Mouse (Mus musculus): ENCODE data around the gene Rab35. TPM values are rescaled to one million over a fixed set of nuclear protein-coding genes. Genes with fewer than 3 reads are reported as not detected.

The Rab35 gene
- polyA plus RNA-seq, 1 experiment: 7.6 TPM

DNA sequence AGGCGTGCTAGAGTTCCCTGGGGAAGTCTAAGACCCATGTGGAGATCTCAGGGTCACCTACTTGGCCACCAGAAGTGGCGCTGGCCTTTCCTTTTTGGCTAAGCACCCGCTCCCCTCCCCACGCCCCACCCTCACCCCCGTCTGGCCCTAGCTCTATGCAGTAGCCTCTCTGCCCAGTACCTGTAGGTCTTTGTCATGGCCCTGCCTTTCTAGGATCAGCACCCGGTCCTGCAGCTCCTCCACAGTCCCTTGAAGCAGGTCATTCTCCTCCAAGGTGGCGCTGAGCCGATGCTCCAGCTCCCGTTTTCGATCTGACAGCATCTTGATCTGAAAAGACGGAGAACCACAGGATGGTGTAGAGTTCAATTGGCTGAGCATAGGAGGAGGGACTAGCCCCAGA is 38.3 kb downstream of the Rab35 start:
- H3K4me3 ChIP-seq (replicated peaks): no peak overlapping the region
- TF ChIP-seq TAL1 (IDR thresholded peaks at IDR 0.05; ENCODE audit: low read length) (no peak), GATA1 (IDR thresholded peaks at IDR 0.05; ENCODE audit: low read length) (no peak)

DNA sequence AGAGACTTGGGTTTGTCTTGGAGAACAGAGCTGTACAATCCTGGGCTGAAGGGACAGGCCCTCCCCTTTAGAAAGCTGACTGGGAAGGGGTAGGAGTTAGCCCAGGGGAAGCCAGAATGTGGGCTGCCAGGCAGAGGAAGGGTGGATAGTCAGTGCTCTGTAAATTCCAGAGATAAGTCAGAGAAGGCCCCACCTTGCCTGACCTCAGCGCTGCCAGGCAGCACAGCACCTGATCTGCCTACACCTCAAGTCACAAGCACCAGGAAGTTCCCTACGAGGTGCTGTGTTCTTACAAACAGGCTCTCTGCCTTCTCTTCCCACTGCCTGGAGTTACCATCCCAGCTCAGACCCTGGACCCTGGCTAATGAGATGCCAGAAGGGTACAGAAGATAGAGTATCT is 38.7 kb downstream of the Rab35 start:
- no peak for TF ChIP-seq GATA1 (IDR thresholded peaks at IDR 0.05; ENCODE audit: low read length)
- TF ChIP-seq TAL1 (IDR thresholded peaks at IDR 0.05; ENCODE audit: low read length): no peak
- Histone ChIP-seq H3K9me3 (ENCODE audit: control insufficient read depth, low read length) (peaks cover 3% of the 10 kb centered on the region), H3K36me3 (ENCODE audit: control insufficient read depth) (no peaks in the 10 kb centered on the region), H3K4me1 (ENCODE audit: control insufficient read depth) (no peaks in the 10 kb centered on the region), H3K27me3 (ENCODE audit: control insufficient read depth) (no peaks in the 10 kb centered on the region), H3K4me3 (replicated peaks) (no peak overlapping the region)

More for the DNA sequence above, 38.3 kb downstream of the Rab35 start:
- H3K36me3 ChIP-seq (ENCODE audit: control insufficient read depth): no peaks in the 10 kb centered on the region
- H3K27me3 ChIP-seq (ENCODE audit: control insufficient read depth): no peaks in the 10 kb centered on the region; the same call in 1 of the 2 replicates
- H3K4me1 ChIP-seq (ENCODE audit: control insufficient read depth): no peaks in the 10 kb centered on the region
- peaks cover 7% of the 10 kb centered on the region for H3K9me3 ChIP-seq (ENCODE audit: control insufficient read depth, low read length)

DNA sequence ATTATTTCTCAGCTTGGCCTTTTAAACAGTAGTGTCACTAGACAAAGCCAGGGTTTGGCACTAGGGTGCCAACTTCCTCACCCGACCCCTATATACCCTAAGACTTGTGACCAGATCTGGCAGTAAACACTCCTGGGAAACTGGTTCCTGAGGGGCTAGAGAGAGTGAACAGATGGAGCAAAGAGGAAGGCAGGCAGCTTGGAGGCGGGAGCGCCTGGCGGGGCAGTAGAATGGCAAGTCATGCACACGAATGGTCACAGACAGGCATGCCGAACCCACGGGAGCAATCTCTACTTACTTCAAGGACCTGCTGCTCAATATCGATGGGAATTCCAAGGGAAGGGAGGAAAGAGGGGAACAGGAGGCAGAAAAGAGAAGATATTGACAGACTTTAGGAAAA is 40.1 kb downstream of the Rab35 start:
- Histone ChIP-seq H3K9me3 (ENCODE audit: control insufficient read depth, low read length) (no peaks in the 10 kb centered on the region), H3K4me3 (replicated peaks) (no peak overlapping the region), H3K4me1 (ENCODE audit: control insufficient read depth) (no peaks in the 10 kb centered on the region), H3K27me3 (ENCODE audit: control insufficient read depth) (no peaks in the 10 kb centered on the region), H3K36me3 (ENCODE audit: control insufficient read depth) (no peaks in the 10 kb centered on the region)
- TF ChIP-seq TAL1 (IDR thresholded peaks at IDR 0.05; ENCODE audit: low read length) (no peak), GATA1 (IDR thresholded peaks at IDR 0.05; ENCODE audit: low read length) (no peak)

DNA sequence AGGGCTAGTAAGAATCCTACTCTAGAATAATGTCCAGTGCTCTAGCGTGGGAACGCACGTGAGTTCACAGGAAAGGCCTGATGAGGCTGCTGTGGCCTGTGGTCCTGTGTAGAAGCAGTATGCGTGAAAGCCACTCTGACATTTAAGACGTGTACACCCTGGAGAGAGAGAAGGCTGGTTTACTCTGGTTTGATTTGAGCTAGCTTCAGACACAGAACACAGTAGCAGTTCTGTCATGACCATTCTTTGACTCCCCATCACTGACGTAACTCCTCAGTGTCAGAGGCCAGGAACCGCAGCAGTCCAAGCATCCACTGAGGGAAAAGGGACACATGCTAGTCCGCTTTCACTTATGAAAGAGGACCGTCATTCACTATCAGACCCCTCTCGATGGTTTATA is 53.4 kb downstream of the Rab35 start:
- H3K36me3 ChIP-seq (ENCODE audit: control insufficient read depth): no peaks in the 10 kb centered on the region
- no peaks in the 10 kb centered on the region for H3K9me3 ChIP-seq (ENCODE audit: control insufficient read depth, low read length)
- H3K27me3 ChIP-seq (ENCODE audit: control insufficient read depth): no peaks in the 10 kb centered on the region
- no peak for TF ChIP-seq TAL1 (IDR thresholded peaks at IDR 0.05; ENCODE audit: low read length)
- TF ChIP-seq GATA1 (IDR thresholded peaks at IDR 0.05; ENCODE audit: low read length): no peak
- H3K4me3 ChIP-seq (replicated peaks): no peak overlapping the region
- no peaks in the 10 kb centered on the region for H3K4me1 ChIP-seq (ENCODE audit: control insufficient read depth)

DNA sequence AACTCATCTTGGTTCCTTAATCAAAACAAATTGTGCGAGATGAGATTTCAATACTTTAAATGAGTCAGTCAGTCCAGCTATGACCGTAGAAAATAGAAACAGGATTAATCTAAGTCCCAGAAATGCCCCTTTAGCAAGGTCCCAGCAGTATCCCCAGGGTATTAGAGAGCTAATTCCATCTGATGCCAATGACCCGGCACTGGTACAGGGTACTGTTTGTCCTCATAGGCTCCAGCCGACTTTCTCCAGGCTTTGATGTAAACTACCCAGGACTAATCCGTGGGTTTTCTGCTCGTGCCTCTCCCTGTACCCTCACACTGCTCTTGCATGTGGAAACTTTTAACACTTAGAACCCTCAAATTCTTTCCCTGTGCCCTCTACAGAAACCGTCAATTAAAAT is 55.0 kb downstream of the Rab35 start:
- no peaks in the 10 kb centered on the region for H3K27me3 ChIP-seq (ENCODE audit: control insufficient read depth)
- no peaks in the 10 kb centered on the region for H3K9me3 ChIP-seq (ENCODE audit: control insufficient read depth, low read length)
- H3K4me1 ChIP-seq (ENCODE audit: control insufficient read depth): no peaks in the 10 kb centered on the region
- H3K36me3 ChIP-seq (ENCODE audit: control insufficient read depth): no peaks in the 10 kb centered on the region
- TF ChIP-seq TAL1 (IDR thresholded peaks at IDR 0.05; ENCODE audit: low read length): no peak
- TF ChIP-seq GATA1 (IDR thresholded peaks at IDR 0.05; ENCODE audit: low read length): no peak
- H3K4me3 ChIP-seq (replicated peaks): no peak overlapping the region

DNA sequence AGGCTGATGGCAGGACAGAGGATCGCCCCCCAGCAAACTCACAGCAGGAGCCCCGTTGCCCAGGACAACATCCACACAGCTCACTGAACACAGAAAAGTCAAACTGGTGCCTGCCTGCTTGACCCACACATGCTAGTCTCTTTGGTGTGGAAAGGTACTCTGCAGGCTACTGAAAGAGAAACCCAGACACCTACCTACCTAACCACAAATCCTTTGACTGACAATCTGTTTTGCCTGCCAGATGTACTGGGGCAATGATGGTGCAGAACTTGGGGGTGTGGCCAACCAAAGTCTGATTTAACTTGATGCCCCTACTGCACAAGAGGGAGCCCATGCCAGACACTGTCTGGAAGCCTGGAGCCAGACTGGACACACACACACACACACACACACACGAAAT is 61.6 kb downstream of the Rab35 start:
- TF ChIP-seq GATA1 (IDR thresholded peaks at IDR 0.05; ENCODE audit: low read length) (no peak), TAL1 (IDR thresholded peaks at IDR 0.05; ENCODE audit: low read length) (no peak)
- no peaks in the 10 kb centered on the region for H3K27me3 ChIP-seq (ENCODE audit: control insufficient read depth)
- H3K9me3 ChIP-seq (ENCODE audit: control insufficient read depth, low read length): no peaks in the 10 kb centered on the region
- H3K4me1 ChIP-seq (ENCODE audit: control insufficient read depth): no peaks in the 10 kb centered on the region
- no peaks in the 10 kb centered on the region for H3K36me3 ChIP-seq (ENCODE audit: control insufficient read depth)
- no peak overlapping the region for H3K4me3 ChIP-seq (replicated peaks)

DNA sequence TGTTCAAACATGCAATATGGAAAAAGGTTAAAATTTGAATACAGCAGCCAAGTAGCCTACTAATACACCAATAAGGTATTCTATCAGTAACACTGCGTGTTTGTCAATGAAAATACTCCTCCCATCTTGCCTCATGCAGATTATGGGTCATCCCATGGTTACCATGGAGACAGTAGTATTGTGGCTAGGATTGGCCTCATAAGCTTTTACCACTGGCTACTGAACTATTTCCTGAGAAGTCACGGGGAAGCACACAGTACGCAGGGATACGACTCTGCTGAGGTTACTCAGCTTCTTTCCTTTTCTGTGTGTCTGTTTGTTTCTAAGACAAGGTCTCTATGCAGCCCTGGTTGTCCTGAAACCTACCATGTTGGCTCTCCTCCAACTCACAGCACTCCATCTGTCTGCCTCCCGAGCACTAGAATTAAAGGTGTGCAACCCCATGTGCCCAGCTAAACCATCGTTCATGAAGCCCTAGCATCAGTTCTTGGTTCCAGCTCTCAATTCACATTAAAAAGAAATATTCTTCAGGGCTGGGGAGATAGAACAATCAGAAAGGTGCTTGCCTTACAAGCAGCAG is 63.6 kb downstream of the Rab35 start:
- no peak for TF ChIP-seq TAL1 (IDR thresholded peaks at IDR 0.05; ENCODE audit: low read length)
- H3K36me3 ChIP-seq (ENCODE audit: control insufficient read depth): no peaks in the 10 kb centered on the region

DNA sequence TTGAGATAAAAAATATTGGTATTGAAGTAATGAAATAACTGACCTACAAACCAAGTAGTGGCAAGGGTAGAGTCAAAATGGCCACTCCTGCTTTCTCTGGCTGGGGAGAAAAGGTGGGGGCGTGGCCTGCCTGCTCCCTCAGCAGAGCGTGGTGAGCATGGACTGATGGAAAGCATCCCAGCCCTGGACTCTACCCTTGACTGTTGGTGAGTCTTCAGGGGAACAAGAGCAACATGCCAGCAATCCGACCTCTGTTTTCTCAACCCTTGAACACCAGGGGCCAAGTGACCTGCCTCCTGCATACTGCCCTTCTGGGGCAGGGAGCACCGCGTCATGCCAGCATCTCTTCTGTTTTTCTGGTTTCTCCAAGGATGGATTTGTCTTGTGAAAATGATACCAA is 65.1 kb downstream of the Rab35 start:
- H3K4me3 ChIP-seq (replicated peaks): no peak overlapping the region
- H3K36me3 ChIP-seq (ENCODE audit: control insufficient read depth): no peaks in the 10 kb centered on the region
- no peaks in the 10 kb centered on the region for H3K9me3 ChIP-seq (ENCODE audit: control insufficient read depth, low read length)
- TF ChIP-seq TAL1 (IDR thresholded peaks at IDR 0.05; ENCODE audit: low read length): no peak
- no peak for TF ChIP-seq GATA1 (IDR thresholded peaks at IDR 0.05; ENCODE audit: low read length)
- no peaks in the 10 kb centered on the region for H3K4me1 ChIP-seq (ENCODE audit: control insufficient read depth)
- no peaks in the 10 kb centered on the region for H3K27me3 ChIP-seq (ENCODE audit: control insufficient read depth)

More for the DNA sequence above, 63.6 kb downstream of the Rab35 start:
- H3K4me1 ChIP-seq (ENCODE audit: control insufficient read depth): no peaks in the 10 kb centered on the region
- H3K27me3 ChIP-seq (ENCODE audit: control insufficient read depth): no peaks in the 10 kb centered on the region
- H3K4me3 ChIP-seq (replicated peaks): no peak overlapping the region
- no peaks in the 10 kb centered on the region for H3K9me3 ChIP-seq (ENCODE audit: control insufficient read depth, low read length)

Other genes starting within 250 kb of the Rab35 start
- gene Msi1, start 202.3 kb upstream of the Rab35 start, polyA plus RNA-seq (2012): 0.14 TPM in 1 of 2 replicates, not detected in the other
- not detected in 2 replicates for gene Pla2g1b, start 165.6 kb upstream of the Rab35 start, polyA plus RNA-seq (2012)
- 0.23 and 0.45 TPM in 2 replicates for gene Sirt4, start 147.2 kb upstream of the Rab35 start, polyA plus RNA-seq (2012)
- 1.6 and 2.0 TPM in 2 replicates for gene Pxn, start 125.2 kb upstream of the Rab35 start, polyA plus RNA-seq (2012)
- 550 and 832 TPM in 2 replicates for gene Rplp0, start 72.4 kb upstream of the Rab35 start, polyA plus RNA-seq (2012)
- gene Gcn1l1, start 66.7 kb upstream of the Rab35 start, polyA plus RNA-seq (2012): 3.0 TPM in 2 replicates
- gene Bicdl1, start 99.7 kb downstream of the Rab35 start, polyA plus RNA-seq (2012): 0.03 and 0.09 TPM in 2 replicates
- gene Cit, start 213.4 kb downstream of the Rab35 start, polyA plus RNA-seq (2012): 13.6 and 14.1 TPM in 2 replicates

Data from erythroblast, embryonic 14.5 days (primary cell).